In genomic region chr12:31998706-31999105, GRCm38 (mm10) we compare ENCODE assay signal across 12 mouse cellular contexts.
"Had no signal": no experiment of that assay in that cellular context is flagged by ENCODE, and none has a peak within 500 bp of the region (broad histone marks: within the 10 kb centered on the region; RNA-seq: fewer than 3 reads in every experiment).

No protein-coding gene starts in this region.

- H3K9ac ChIP-seq: kidney, embryonic 15.5 days; limb, embryonic 12.5 days; midbrain, embryonic 12.5 days; neural tube, embryonic 15.5 days had no signal

- H3K9me3 ChIP-seq: kidney, embryonic 15.5 days; limb, embryonic 12.5 days; midbrain, embryonic 12.5 days; neural tube, embryonic 15.5 days had no signal

- H3K4me1 ChIP-seq: midbrain, embryonic 12.5 days; neural tube, embryonic 15.5 days had no signal

- DNase-seq: kidney, adult 2 months; kidney, postnatal 14 days; lung, adult 2 months; lung, postnatal 36 days; thymus, postnatal 4 days had no signal

- H3K36me3 ChIP-seq: kidney, embryonic 15.5 days; limb, embryonic 12.5 days; neural tube, embryonic 15.5 days had no signal

- H3K4me2 ChIP-seq: kidney, embryonic 15.5 days; limb, embryonic 12.5 days; midbrain, embryonic 12.5 days; neural tube, embryonic 15.5 days had no signal

- H3K27ac ChIP-seq: kidney, embryonic 15.5 days; limb, embryonic 12.5 days; midbrain, embryonic 12.5 days; neural tube, embryonic 15.5 days; stomach, postnatal 0 days had no signal

- H3K27me3 ChIP-seq: kidney, embryonic 15.5 days; limb, embryonic 12.5 days; midbrain, embryonic 12.5 days; neural tube, embryonic 15.5 days had no signal

- ATAC-seq: lung, postnatal 0 days; midbrain, embryonic 16.5 days had no signal

- H3K4me3 ChIP-seq: kidney, embryonic 15.5 days; limb, embryonic 12.5 days; midbrain, embryonic 12.5 days; neural tube, embryonic 15.5 days had no signal
